Mouse (Mus musculus) lung, postnatal 0 days (tissue): ENCODE data around the gene Usp13. TPM values are rescaled to one million over a fixed set of nuclear protein-coding genes. Genes with fewer than 3 reads are reported as not detected.
A peak's percentile ranks its signal among the peaks of the same experiment; 100 is the strongest.

ENCODE experiments used
- ATAC-seq: fragments of 200-750 bp; cut with Nextera tagmentation; 2 replicates; pipeline ENCODE4 v1.8.0; 2017; ENCODE audit warnings: moderate library complexity
- DNase-seq: peaks from one replicate; pipeline ENCODE4 v3.0.0-alpha.2; 2016; ENCODE audit warnings: low spot score
- H3K27ac ChIP-seq: fragments of 300-500 bp; sonication (generic); 2 replicates; pipeline ENCODE4 v1.5.1; 2014; ENCODE audit warnings: antibody characterized with exemption, mild to moderate bottlenecking, low read length, mixed read lengths
- H3K27me3 ChIP-seq: fragments of 300-500 bp; sonication (generic); replicated peaks from 2 replicates; pipeline ENCODE4 v1.6.1; 2014; ENCODE audit warnings: low read length, mixed read lengths; ENCODE audit not compliant: insufficient read depth
- H3K36me3 ChIP-seq: fragments of 300-500 bp; sonication (generic); 2 replicates; pipeline ENCODE4 v1.6.1; 2014; ENCODE audit warnings: low read length, mixed read lengths; ENCODE audit not compliant: insufficient read depth
- H3K4me1 ChIP-seq: fragments of 300-500 bp; sonication (generic); 2 replicates; pipeline ENCODE4 v1.6.1; 2014; ENCODE audit warnings: antibody characterized with exemption, low read depth, low read length, mixed read lengths; ENCODE audit not compliant: insufficient read depth
- H3K4me2 ChIP-seq: fragments of 300-500 bp; sonication (generic); replicated peaks from 2 replicates; pipeline ENCODE4 v1.6.1; 2014; ENCODE audit warnings: low read depth, mild to moderate bottlenecking, low read length, moderate library complexity, mixed read lengths
- H3K4me3 ChIP-seq: fragments of 300-500 bp; sonication (generic); 2 replicates; pipeline ENCODE4 v1.5.1; 2014; ENCODE audit warnings: low read depth, low read length
- H3K9ac ChIP-seq: fragments of 300-500 bp; sonication (generic); replicated peaks from 2 replicates; pipeline ENCODE4 v1.6.1; 2014; ENCODE audit warnings: low read depth, mild to moderate bottlenecking
- H3K9me3 ChIP-seq: fragments of 300-500 bp; sonication (generic); 2 replicates; pipeline ENCODE4 v1.6.1; 2016; ENCODE audit warnings: low read length, mixed read lengths
- CTCF ChIP-seq: IDR thresholded peaks from 2 replicates; pipeline ENCODE4 v1.5.1; 2016; ENCODE audit warnings: antibody characterized with exemption, mild to moderate bottlenecking
- EP300 ChIP-seq: IDR thresholded peaks from 2 replicates; pipeline ENCODE4 v1.6.1; 2016; ENCODE audit warnings: antibody characterized with exemption, mild to moderate bottlenecking, control low read depth
- WGBS: fragments of 180-500 bp; shearing (Covaris S2); extraction: QIAGEN DNeasy Blood & Tissue Kit; methylation state at CpG from one replicate; pipeline ENCODE4 v1.1.7; 2014; 5-methylcytosine and 5-hydroxymethylcytosine counted together
- polyA plus RNA-seq: library from polyadenylated mRNA; unstranded; fragments of >200 nt; fragmentation: Nextera tagmentation; extraction: Ambion mirVana; gene quantifications from 2 replicates; pipeline ENCODE4 v1.2.1, GENCODE M21; 2015

Gene Usp13
- polyA plus RNA-seq, 1 experiment from 2014 or later: 1.9 TPM

GRCm38 (mm10) chr3:32825964-32826479 is 8.7 kb downstream of the Usp13 start:
- H3K36me3 ChIP-seq: no peaks in the 10 kb centered on the region
- H3K27me3 ChIP-seq: no peaks in the 10 kb centered on the region
- DNase-seq (no peak), ATAC-seq (no peak)
- peaks cover 6% of the 10 kb centered on the region; the same call in 1 of the 2 replicates for H3K4me1 ChIP-seq
- TF ChIP-seq EP300 (no peak), CTCF (no peak)
- H3K9ac ChIP-seq: no peak overlapping the region
- H3K4me3 ChIP-seq: no peak overlapping the region
- H3K4me2 ChIP-seq: no peak overlapping the region
- WGBS: 72% methylated on average over 3 of the region's 3 CpGs
- H3K27ac ChIP-seq: no peak overlapping the region
- H3K9me3 ChIP-seq: no peaks in the 10 kb centered on the region

DNA sequence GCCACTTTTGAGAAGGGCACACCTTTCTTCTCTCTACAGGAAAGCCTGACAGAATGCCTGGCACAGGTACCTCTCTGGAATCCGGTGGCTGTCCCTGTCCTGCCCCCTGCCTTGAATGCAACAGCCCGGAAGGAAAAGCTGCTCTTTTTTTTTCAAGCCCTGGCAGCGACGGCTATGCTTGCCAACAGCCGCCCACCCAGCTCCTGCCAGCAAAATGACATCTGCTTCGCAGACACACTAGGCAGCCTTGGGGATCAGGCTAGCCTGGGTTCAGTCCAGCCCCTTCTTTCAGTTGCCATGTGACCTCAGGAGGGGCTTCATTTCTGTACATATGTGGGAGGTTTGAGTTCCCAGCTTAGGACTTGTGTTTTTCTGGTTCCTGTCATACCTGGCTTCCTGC is 9.4 kb downstream of the Usp13 start:
- WGBS: 57% methylated on average over 6 of the region's 6 CpGs
- no peak for ATAC-seq
- Histone ChIP-seq H3K27me3 (no peaks in the 10 kb centered on the region), H3K9me3 (no peaks in the 10 kb centered on the region), H3K4me2 (no peak overlapping the region), H3K4me3 (no peak overlapping the region), H3K4me1 (peaks cover 6% of the 10 kb centered on the region; the same call in 1 of the 2 replicates), H3K36me3 (no peaks in the 10 kb centered on the region), H3K9ac (no peak overlapping the region), H3K27ac (no peak overlapping the region)
- DNase-seq: peak; percentile 13
- TF ChIP-seq EP300 (no peak), CTCF (no peak)

- DNase-seq (peak; percentile 9), ATAC-seq (0 out of 2 replicates have a peak, but pooled peaks have one; percentile 16)
- Histone ChIP-seq H3K9ac (no peak overlapping the region), H3K27me3 (no peaks in the 10 kb centered on the region), H3K4me1 (no peaks in the 10 kb centered on the region), H3K27ac (no peak overlapping the region), H3K4me2 (no peak overlapping the region), H3K4me3 (no peak overlapping the region), H3K9me3 (no peaks in the 10 kb centered on the region), H3K36me3 (no peaks in the 10 kb centered on the region)
- 61% methylated on average over 2 of the region's 2 CpGs for WGBS
- TF ChIP-seq CTCF: no peak
- TF ChIP-seq EP300: no peak
These were observed 16.5 kb downstream of the Usp13 start for GRCm38 (mm10) chr3:32833871-32834270.

GRCm38 (mm10) chr3:32837847-32838246 is 20.5 kb downstream of the Usp13 start:
- H3K36me3 ChIP-seq: no peaks in the 10 kb centered on the region
- no peak overlapping the region for H3K9ac ChIP-seq
- 85% methylated on average over 7 of the region's 7 CpGs for WGBS
- H3K27ac ChIP-seq: no peak overlapping the region
- ATAC-seq (no peak), DNase-seq (no peak)
- no peak for TF ChIP-seq EP300
- H3K4me2 ChIP-seq: no peak overlapping the region
- no peaks in the 10 kb centered on the region for H3K27me3 ChIP-seq
- no peaks in the 10 kb centered on the region for H3K9me3 ChIP-seq
- no peak overlapping the region for H3K4me3 ChIP-seq
- H3K4me1 ChIP-seq: no peaks in the 10 kb centered on the region

- TF ChIP-seq CTCF: no peak
- no peak for TF ChIP-seq EP300
- Histone ChIP-seq H3K27me3 (no peaks in the 10 kb centered on the region), H3K4me3 (no peak overlapping the region), H3K4me2 (no peak overlapping the region), H3K9ac (no peak overlapping the region), H3K4me1 (no peaks in the 10 kb centered on the region), H3K9me3 (no peaks in the 10 kb centered on the region), H3K27ac (no peak overlapping the region), H3K36me3 (no peaks in the 10 kb centered on the region)
- DNase-seq (no peak), ATAC-seq (no peak)
- 79% methylated on average over 16 of the region's 16 CpGs for WGBS
These were observed 39.2 kb downstream of the Usp13 start for GRCm38 (mm10) chr3:32856362-32857107.

DNA sequence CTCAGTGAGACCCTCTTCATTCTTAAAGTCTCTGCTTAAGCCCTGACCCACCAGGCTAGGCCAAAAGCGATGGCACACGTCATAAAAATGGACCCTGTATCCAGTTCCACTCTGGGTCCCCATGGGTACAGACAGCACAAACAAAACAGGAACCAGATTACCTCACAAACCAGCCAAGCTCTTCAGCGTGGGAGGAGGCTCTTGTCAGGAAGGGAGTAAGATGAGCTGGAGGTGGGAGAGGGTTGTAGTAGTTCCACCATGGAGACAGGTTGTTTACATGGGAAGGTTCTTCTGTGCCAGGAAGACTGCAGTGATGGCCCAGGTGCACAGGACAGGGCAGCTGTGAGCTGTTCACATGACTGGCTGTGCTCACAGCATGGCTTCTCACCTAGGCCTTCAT is 53.7 kb downstream of the Usp13 start:
- H3K36me3 ChIP-seq: no peaks in the 10 kb centered on the region
- 80% methylated on average over 3 of the region's 3 CpGs for WGBS

More for the DNA sequence above, 53.7 kb downstream of the Usp13 start:
- Histone ChIP-seq H3K9me3 (no peaks in the 10 kb centered on the region), H3K27me3 (no peaks in the 10 kb centered on the region), H3K4me2 (no peak overlapping the region), H3K9ac (no peak overlapping the region), H3K4me1 (no peaks in the 10 kb centered on the region), H3K27ac (no peak overlapping the region), H3K4me3 (no peak overlapping the region)
- ATAC-seq (no peak), DNase-seq (no peak)
- no peak for TF ChIP-seq CTCF
- no peak for TF ChIP-seq EP300
